ENCODE assay signal across 12 mouse cellular contexts in genomic region chr16:77076954-77077735, GRCm38 (mm10).
DNase-seq lines count a peak whose midpoint lies in the region; ATAC-seq and TF ChIP-seq lines count a peak whose summit lies in the region.
"Had no signal": no experiment of that assay in that cellular context is flagged by ENCODE, and none has a peak within 500 bp of the region (broad histone marks: within the 10 kb centered on the region; RNA-seq: fewer than 3 reads in every experiment).

No protein-coding gene starts in this region.

- H3K36me3 ChIP-seq in heart, embryonic 13.5 days: peaks cover 71% of the 10 kb centered on the region

- 0 out of 2 replicates have a peak overlapping the region, but pooled peaks have one; percentile 12 for H3K27ac ChIP-seq in heart, embryonic 13.5 days (replicated peaks)
- peak overlapping the region; percentile 79 for H3K27ac ChIP-seq in layer of hippocampus, adult 2 months
- H3K27ac ChIP-seq: hindbrain, embryonic 14.5 days; limb, embryonic 10.5 days; macrophage; neural tube, embryonic 13.5 days had no signal

- H3K9ac ChIP-seq in heart, embryonic 13.5 days: no peak overlapping the region
- H3K9ac ChIP-seq: hindbrain, embryonic 14.5 days; neural tube, embryonic 13.5 days had no signal

- TF ChIP-seq CTCF in layer of hippocampus, adult 2 months (conservative IDR thresholded peaks at IDR 0.05): no peak; the same call in 1 of the 2 replicates

- ATAC-seq in heart, embryonic 13.5 days (ENCODE audit: extremely low read depth, insufficient number of reproducible peaks, low FRiP score, low TSS enrichment): no peak

- H3K9me3 ChIP-seq in heart, embryonic 13.5 days: no peaks in the 10 kb centered on the region
- H3K9me3 ChIP-seq: limb, embryonic 10.5 days; neural tube, embryonic 13.5 days had no signal

- WGBS in heart, embryonic 13.5 days: 52% methylated on average over 15 of the region's 15 CpGs

- no peak overlapping the region for H3K4me2 ChIP-seq in heart, embryonic 13.5 days
- H3K4me2 ChIP-seq: hindbrain, embryonic 14.5 days; neural tube, embryonic 13.5 days had no signal

- no peak for DNase-seq in heart, postnatal 4 days
- peak; percentile 58 for DNase-seq in cerebellum, adult 11-12 months
- peak in 1 of 2 experiments; percentile 40 for DNase-seq in layer of hippocampus, adult 2 months (ENCODE audit: low spot score in 2 of 2)
- DNase-seq in right cerebral cortex, postnatal 10 days (ENCODE audit: low spot score in 2 of 2): peak; percentile 33 to 58
- DNase-seq in spleen, postnatal 10 days (ENCODE audit: low spot score in 2 of 2): no peak
- no peak for DNase-seq in kidney, adult 8-10 months
- no peak for DNase-seq in liver

- H3K4me3 ChIP-seq in heart, embryonic 13.5 days: no peak overlapping the region
- peak overlapping the region; percentile 24; the same call in 1 of the 2 replicates for H3K4me3 ChIP-seq in layer of hippocampus, adult 2 months
- H3K4me3 ChIP-seq: limb, embryonic 10.5 days; neural tube, embryonic 13.5 days had no signal

- H3K4me1 ChIP-seq in heart, embryonic 13.5 days: peaks cover 7% of the 10 kb centered on the region; the same call in 1 of the 2 replicates
- H3K4me1 ChIP-seq: limb, embryonic 10.5 days; neural tube, embryonic 13.5 days had no signal

- no peaks in the 10 kb centered on the region for H3K27me3 ChIP-seq in heart, embryonic 13.5 days (replicated peaks)
- H3K27me3 ChIP-seq: neural tube, embryonic 13.5 days had no signal

Comparison
In these comparisons a context has a peak if more than half of its experiments do, and no peak if none do; other contexts are left out.
1. DNase-seq: peak in cerebellum, adult 11-12 months (single experiment) and right cerebral cortex, postnatal 10 days (2 of 2); none in heart, postnatal 4 days (single experiment), spleen, postnatal 10 days (0 of 2), kidney, adult 8-10 months (0 of 2) and liver (single experiment).